Mouse (Mus musculus) thymus, adult 2 months (tissue): ENCODE data around the gene Hmga2.

Source experiments
- CTCF ChIP-seq: fragments of 200-500 bp; IDR thresholded peaks from 2 replicates; pipeline ENCODE4 v1.5.1; 2012; ENCODE audit warnings: mild to moderate bottlenecking, control low read depth, low read length, moderate library complexity, borderline replicate concordance; ENCODE audit not compliant: control insufficient read depth, poor library complexity, insufficient read depth; ENCODE audit errors: extremely low read depth
- POLR2A ChIP-seq: fragments of 200-500 bp; IDR thresholded peaks from 2 replicates; pipeline ENCODE4 v1.6.1; 2012; ENCODE audit warnings: mild to moderate bottlenecking, low read length, control low read depth, moderate library complexity; ENCODE audit not compliant: control insufficient read depth, poor library complexity, insufficient read depth; ENCODE audit errors: extremely low read depth

DNA sequence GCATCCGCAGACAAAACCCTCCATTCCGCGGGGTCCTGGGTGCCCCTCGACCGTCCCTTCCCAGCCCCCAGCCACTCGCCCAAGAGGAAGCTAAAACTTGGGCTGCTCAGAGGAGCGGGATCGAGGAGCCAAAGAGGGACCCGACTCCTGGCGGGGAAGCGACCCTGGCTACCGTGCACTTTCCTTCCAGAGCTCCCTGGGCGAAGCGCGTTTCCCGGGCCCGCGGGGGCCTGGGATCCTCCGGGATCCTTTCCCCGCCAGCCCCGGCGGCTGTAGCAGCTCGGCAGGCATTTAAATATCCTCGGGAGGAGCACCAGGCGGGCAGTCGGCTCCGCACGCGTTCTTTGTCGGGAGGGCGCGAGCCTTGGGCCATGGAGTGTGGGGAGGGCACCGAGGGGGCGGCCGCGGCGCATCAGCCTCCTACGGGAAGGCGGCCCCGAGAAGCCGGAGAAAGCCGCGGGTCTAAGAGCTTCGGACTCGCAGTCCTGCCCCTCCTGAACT is 1.2 kb downstream of the Hmga2 start:
- no peak for TF ChIP-seq POLR2A
- TF ChIP-seq CTCF: no peak
